Mouse (Mus musculus) ES-E14 (cell line): ENCODE data around the gene Psmg1.

Experiments
- ZC3H11A ChIP-seq: IDR thresholded peaks from 2 replicates; pipeline ENCODE4 v1.6.1; 2012; ENCODE audit warnings: low read depth, mild to moderate bottlenecking, inconsistent platforms, low read length, borderline replicate concordance
- ZNF384 ChIP-seq: IDR thresholded peaks from 2 replicates; pipeline ENCODE4 v1.6.1; 2012; ENCODE audit warnings: low read depth, low read length, inconsistent platforms

DNA sequence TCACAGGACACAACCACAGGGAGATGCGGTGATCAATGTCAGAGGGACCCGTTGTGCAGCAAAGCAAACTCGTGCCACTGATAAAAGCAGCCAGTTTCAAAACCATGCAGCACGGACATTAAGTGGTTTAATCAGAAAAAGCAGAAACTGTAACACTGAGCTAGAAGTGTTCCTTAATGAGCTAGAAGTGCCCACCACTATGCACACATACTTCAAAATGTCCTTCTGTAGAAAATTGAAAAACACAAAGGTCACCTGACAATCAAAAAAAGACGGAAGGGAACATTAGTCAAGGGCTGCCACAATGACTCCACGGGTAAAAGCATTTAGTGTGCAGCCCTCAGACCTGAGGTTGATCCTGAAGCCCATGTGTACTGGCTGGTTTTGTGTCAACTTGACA lies 57.9 kb downstream of the Psmg1 start:
- TF ChIP-seq ZC3H11A (no peak), ZNF384 (no peak)
